Mouse (Mus musculus) layer of hippocampus, adult 9-10 months (tissue): Measurements from ENCODE around the gene Oas1a.
"Not testable (repeated sequence)": the region's sequence is repeated elsewhere in the genome, so short reads cannot be mapped to it uniquely, and the experiment has no call there.

Source experiments
- DNase-seq: peaks from one replicate; pipeline ENCODE4 v3.0.0; 2022; ENCODE audit warnings: low spot score

Gene Oas1a

DNA sequence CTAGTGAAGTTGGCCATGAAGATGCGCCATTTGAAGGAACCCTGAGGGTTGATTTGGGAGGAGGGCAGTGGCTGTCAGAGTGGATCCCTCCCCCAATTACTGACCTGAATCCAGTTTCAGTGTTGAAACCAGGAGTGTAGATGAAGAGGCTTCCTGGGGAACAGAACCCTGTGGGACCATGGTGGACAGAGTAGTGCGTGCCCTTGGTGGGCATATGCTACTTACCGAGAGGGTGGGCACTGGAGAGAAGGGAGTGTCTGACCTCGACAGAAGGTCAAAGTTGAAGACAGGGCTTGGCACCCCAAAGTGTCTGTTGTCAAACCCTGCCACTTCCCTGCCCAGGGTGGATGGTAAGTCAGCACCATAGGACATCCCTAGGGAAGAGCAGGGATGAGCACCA lies 13.5 kb downstream of the Oas1a start:
- DNase-seq: not testable (repeated sequence)

DNA sequence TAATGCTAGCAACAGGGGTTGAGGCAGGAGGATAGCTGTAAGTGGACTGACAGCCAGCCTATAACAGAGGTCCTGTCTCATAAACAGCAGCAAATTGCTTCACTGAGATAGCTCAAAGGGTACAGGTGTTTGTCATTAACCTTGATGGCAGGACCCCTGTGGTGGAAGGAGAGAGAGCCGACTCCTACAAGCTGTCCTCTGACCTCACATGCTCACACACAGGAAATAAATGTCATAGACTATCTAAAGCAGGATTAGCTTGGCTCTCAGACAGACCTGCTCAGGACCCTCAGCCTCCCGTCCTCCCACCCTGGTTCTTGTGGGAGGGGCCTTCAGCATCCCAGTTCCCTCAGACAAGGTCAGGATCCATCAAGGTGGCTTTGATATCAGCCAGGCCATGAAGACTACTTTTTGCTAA lies 15.1 kb downstream of the Oas1a start:
- DNase-seq: no peak

DNA sequence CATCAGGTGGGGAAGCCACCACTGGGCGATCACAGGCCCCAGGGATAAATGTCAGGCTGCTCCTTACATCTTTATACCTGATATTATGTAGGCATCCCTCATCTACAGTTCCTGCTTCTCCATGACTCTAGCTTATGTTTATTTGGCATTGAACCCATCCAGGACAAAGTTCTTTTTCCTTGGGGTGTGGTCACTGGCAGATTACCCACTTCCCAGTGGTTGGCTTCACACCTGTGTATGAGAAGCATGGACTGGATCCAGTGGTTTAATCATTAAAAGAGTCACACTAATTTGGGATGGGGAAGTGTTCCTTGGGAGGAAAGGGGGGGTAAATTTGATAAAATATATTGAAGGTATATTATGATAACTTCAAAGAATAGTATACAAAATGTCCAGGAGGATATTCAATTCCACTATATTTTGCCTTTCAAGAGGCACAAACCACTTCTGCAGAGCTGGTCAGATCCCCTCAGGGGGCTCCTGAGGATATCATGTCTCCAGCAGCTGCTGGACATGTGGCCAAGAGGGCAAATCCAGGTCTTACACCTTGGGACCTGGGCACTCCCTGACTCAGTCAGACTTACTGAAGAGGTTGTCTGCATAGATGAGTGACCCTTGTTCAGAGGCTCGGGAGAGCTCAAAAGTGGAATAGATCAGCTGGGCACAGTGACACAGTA lies 15.6 kb downstream of the Oas1a start:
- not testable (repeated sequence) for DNase-seq

DNA sequence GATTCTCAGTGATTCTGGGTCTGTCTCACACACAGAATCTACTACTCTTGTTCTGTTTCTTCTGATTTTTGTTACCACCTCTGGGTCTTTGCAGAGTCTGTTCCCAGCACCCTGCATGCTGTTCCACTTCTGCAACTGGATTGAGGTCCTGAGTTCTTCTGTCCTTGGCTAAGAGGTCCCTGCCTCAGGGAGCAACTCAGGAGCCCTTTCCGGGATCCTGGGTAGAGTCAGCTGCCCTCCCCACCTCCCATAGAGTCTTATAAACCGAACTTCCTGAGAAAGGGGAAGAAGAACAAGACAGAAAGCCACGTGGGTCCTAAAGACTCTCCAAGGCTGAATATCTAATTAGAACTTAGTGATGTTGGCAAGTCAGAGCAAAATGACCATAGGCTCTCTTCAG lies 16.3 kb downstream of the Oas1a start:
- no peak for DNase-seq

DNA sequence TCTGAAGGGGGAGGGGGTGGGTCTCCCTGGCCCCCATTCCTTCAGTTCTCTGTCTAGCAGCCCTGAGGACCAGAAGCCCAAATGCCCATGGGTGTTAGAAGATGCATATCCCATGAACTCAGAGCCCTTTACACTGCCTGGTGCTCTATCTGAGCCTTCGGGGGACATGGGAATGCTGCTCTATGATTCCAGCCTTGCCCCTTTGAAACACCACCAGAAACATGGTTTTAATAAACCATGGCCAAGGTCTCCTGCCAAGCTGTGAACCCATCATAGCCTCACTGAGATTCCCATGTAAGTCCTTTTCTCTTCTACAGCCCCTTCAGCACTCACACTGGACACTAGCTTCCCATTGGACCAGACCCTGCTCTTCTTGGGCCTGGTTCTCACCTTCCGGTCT lies 17.3 kb downstream of the Oas1a start:
- no peak for DNase-seq

DNA sequence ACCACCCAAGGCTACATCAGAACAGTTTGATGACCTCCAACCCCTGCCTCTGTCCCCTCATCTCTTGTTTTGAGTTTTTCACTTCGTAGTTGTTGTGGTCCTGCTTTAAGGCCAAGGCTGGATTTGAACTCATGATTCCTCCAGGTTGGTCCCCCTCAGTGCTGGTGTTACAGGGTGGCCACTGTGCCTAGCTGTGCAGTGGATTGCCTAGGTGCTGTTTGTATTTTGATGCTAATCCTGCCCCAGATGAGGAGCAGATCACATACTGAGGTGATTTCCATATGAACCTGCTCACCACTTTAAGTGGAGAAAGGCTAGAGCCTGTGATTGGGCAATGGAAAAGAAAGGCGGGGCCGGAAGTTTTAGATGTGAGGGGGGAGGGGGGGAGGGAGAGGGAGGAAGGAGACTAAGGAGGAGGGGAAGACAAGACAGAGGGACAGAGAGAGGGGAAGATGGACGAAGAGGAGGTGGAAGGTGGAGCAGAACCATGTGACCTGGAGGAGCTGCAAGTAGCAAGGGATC lies 19.0 kb downstream of the Oas1a start:
- DNase-seq: not testable (repeated sequence)

DNA sequence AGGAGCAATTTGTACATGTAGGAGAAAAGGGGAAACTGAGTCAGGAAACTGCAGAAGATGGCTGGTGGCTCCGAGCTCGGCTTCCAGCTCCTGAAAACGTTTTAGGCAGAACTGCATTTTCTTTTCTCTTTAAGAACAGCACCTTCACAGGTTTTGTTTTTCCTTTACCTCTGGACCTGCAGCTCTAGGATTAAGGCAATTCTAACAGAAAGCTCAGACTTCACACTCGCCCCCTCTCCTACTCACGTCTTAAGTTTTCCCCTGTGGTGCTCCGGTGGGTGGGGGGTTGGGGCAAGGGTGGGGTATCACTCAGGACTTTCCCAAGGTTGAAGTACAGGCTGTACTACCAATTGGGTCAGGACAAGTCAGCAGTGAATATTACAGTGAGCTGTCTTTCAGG lies 19.5 kb downstream of the Oas1a start:
- no peak for DNase-seq

DNA sequence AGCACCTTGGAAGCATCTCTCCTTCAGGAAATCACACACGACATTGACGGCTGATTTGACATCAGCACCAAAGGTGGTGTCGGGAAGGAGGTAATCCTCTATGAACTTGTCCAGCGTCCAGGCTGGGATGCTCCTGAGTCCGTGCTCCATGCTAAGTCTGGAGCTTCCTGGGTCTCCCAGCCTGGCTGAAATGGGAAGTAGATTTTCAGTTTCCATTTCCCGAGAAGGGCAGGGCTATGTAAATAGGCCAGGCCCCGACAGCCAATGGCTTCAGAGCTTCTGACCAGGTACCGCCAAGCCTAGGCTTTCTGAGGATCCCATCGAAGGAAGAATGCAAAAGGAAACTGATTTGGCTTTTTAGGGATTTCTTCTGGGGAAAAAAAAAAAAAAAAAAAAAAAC lies 19.9 kb downstream of the Oas1a start, which contains the start of gene Oas1g:
TSS of gene Oas1g (minus strand) at position 201 of the 400 bp plus-strand sequence.
- DNase-seq: not testable (repeated sequence)

DNA sequence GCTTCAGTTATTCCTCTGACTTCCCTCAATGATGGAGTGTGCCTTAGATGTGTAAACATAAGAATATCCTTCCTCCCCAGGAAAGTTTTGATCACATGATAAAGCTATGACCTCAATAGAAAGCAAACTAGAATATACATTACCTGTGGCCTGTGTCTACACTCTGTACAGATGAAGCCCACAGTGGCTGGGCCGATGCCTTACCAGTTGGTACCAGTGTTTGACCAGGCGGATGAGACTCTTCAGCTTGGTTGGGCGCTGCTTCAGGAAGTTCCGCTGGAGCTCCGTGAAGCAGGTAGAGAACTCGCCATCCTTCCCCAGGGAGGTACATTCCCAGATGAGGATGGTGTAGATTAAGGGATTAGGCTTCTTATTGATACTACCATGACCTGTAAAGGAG lies 25.6 kb downstream of the Oas1a start:
- not testable (repeated sequence) for DNase-seq

DNA sequence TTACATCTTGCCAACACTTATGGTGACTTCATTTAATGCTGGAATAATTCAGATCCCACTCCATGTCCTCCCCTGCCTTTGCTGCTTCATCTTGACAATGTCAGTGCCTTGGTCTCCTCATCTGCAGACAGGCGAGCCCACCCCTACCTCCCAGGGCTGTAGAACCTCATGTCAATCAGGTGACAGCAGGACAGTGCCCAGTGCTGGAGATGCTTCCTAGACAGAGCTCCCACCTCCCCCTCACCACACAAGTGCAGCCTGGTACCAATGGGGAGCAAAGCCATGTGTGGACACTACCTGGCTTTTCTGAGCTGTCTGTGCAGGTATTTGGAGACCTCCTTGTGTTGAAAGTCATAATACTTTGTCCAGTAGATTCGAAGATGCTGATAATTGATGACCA lies 28.5 kb downstream of the Oas1a start:
- DNase-seq: not testable (repeated sequence)

DNA sequence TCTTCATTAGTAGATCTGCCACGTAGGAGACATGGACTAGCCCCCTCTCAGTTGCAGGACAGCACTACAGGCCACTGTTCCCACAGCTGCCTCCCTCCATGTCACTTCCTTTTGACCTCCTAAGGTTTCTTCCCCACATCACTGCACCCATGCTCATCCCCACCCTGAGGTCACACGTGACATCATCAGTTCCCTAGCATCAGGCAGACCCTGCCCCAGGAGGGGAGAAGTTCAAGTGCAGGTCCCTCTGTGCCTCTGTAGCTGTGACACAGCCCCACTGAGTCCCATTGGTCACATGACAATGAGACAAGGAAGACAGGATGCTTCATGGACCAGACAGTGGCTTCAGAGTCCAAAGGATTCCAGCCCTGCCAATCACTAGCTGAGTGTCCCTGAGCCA lies 29.9 kb downstream of the Oas1a start:
- DNase-seq: not testable (repeated sequence)

DNA sequence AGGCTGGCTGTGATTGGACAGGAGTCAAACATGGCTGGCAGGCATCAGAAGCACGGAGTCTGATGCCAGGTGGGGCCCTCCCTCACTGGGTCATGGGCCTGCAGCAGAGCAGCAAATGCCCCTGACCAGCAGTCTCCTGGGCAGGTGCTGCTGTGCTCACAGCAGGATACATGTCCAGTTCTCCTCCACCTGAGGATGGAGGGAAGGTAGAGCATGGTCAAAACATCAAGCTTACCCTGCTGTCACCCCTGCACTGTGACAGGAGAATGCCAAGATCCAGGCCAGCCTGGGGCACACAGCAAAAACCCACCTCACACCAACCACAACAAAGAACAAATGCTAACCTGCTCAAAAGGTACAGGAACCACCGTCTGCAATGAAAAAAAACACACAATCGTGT lies 30.5 kb downstream of the Oas1a start:
- not testable (repeated sequence) for DNase-seq

DNA sequence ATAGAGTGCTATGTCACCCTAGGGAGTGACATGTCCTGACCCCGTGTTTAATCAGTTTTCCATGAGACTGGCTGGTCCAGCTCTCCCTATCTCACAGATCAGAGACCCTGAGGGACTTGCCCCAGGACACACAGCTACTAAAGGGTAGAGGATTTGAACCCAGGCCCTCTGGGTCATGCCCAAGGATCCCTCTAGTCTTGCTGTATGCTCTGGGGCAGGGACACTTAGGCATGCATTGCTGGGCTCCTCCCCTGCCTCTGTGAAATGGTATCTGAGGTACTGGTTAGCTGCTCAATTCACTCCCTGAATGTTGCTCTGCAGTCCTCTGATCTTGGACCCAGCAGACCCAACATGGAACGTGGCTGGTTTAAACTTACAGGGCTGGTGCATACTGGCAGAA lies 35.9 kb downstream of the Oas1a start:
- no peak for DNase-seq

DNA sequence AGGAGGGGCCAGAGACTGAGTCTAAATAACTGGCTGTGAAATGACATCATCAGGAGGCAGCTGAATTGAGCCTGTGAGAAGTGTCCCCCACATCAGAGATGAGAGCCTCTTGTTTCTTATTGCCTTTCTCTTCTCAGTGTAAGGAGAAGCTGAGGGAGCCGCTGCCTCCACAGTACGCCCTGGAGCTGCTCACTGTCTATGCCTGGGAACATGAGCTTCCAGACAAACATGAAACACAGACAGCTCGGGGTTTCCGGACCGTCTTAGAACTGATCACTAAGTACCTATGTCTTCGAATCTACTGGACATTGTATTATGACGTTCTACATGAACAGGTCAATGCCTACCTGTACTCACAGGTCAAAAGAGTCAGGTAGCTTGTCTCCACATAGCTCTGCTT lies 36.5 kb downstream of the Oas1a start:
- DNase-seq: no peak

DNA sequence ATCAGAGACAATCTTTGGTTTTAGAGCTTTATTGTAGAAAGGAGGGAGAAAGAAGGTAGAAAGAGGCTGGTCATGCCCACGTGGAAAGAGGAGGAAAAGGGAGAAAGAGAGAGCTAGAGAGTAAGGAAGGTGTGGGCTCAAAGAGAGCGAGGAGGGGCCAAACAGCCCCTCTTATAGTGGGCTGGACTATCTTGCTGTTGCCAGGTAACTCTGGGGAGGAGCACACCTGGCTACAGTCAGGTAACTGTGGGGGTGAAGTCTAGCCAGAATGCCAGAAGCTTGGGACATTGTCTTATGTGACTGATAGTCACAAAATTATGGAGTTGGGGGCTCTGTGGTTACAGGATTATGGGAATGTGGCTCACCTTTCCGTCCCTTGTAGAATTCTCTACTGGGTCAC lies 37.2 kb downstream of the Oas1a start:
- no peak for DNase-seq

DNA sequence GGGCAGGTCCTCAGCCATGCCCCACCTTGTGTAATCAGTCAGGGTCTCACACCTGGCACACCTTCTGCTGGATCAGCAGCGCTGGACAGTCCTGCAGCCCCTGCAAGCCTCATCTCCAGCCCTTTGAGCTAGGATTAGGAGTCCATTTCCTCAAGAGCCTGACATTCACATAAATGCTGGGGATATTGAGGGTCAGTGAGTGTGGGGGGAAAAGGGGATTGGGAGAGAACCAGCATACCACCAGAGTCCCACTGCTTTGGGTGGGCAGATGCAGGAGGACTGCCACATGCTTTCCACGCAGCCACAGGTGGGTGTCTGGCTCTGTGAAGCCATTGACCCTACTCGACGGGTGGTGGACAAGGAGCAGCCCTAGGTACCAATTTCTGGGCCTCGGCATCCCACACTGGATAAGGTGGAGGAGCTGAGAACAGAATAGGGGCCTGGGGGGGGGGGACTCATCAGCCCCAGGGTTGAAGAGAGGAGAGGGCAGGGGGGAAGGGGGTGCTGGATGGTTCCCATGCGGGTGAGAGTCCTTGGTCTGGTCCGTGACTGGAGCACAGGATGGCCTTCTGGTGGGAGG lies 37.8 kb downstream of the Oas1a start:
- no peak for DNase-seq

DNA sequence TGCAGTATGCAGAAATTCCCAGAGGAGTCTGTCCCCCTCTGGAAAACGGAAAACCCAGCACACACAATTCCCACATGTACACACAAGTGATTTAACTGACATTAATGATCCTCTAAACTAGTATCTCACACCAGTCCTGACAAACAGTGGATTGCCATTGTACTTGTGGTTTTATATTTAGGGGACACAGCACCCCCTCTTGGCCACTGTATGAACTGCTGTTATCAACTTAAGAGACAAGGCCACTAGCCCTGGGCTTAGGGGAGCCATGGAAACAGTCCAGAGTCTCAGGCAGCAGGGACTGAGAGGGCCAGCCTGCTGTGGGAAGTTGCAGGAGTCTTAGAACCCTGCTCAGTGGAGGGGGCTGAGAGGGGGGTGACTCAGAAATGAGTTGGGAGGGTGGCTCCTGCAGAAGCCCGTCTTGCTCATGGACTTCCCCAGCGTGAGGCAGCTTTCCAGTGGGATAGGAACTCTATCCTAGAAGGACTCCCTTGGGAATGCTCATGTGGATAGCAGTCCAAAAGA lies 41.9 kb downstream of the Oas1a start:
- DNase-seq: no peak

DNA sequence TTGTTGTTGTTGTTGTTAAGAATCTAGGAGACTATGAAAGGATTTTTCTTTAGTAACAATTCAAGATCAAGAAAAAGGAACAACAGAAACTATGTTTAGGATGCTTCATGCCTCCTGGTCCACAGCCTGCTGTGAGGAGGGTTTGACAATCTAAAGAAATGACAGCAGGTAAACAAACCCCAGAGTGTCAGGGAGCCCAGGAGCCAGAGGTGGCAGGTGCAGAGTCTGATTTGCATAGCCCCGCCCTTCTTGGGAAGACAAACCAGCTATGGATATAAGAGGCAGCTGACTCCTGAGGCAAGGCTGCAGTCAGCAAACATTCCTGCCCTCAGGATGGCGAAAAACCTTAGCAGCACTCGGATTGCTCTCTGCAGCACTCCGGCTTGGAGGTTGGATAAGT lies 46.2 kb downstream of the Oas1a start, which contains the start of gene Oas1h:
TSS of gene Oas1h (plus strand) at position 301 of the 400 bp plus-strand sequence.
- DNase-seq: no peak

DNA sequence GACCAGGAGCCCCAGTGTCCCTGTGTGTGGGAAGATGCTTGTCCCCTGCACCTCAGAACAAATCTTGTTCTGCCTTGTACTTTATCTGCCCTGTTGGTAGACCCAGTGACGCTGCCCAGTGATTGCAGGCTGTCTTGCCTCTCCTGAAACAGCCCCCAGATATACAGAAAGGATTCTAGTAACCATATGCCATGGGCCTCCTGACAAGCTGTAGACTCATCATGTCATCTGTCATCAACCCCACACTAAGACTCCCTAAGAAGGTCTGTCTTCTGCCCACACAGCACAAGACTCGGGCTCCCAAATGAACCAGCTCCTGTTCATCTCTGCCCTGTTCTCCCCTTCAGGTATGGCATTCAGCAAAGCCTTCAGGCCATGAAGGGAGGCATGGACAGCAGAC lies 48.1 kb downstream of the Oas1a start:
- DNase-seq: peak; percentile 7

DNA sequence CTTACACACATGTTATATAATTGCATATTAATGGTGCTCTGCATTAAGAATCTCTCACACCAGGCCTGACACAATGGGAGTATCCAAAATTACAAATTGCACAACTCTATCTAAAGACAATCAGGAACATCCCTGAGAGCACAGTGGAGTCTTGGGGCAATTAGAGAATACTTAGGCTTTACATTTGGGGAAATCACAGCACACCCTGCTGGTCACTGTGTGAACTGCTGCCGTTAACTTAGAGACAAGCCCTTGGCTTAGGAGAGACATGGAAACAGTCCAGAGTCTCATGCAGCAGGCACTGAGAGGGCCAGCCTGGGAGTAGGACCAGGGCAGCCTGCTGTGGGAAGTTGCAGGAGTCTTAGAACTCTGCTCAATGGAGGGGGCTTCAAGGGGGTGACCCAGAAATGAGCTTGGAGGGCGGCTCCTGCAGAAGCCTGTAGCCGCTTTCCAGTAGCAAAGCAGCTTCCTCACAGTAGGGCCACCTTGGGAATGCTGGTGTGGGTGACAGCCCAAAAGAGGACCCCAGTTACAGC lies 57.7 kb downstream of the Oas1a start:
- peak; percentile 18 for DNase-seq

DNA sequence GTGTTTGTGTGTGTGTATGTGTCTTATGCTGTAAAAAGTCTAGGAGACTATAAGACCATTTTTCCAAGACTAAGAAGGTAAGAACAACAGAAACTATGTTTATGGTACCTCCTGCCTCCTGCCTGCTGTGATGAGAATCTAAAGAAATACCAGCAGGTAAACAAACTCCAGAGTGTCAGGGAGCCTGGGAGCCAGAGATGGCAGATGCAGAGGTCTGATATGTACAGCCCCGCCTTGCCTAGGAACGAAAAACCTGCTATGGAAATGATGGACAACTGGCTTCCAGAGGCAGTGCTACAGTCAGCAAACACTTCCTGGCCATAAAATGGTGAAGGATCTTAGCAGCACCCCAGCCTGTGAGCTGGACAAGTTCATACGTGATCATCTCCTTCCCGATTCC lies 60.3 kb downstream of the Oas1a start, which contains the start of gene Oas1f:
TSS of gene Oas1f (plus strand) at position 301 of the 400 bp plus-strand sequence.
- no peak for DNase-seq
